Mouse (Mus musculus): ENCODE data around the gene Abca13. TPM values are rescaled to one million over a fixed set of nuclear protein-coding genes. Genes with fewer than 3 reads are reported as not detected.

The Abca13 gene
- total and polyA plus RNA-seq, 2 experiments = not detected

DNA sequence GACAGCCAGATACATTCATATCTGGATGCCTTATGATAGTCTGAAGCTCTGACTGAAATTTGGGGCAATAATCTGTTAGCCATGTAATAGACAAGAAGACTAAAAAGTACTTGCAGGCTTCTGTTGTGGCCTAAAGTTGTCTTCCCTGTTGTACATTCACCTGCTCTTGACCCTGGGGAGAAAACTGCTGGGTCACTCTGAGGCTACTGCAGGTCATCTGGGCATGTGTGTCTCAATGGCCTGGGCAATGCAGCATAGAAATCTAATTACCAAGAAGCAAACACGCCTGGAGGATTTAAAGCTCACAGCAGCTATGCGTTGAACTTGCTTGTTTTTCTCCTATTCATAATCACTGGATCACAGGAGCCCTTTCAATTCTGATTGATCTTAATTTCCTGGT is 8.1 kb downstream of the Abca13 start:
- no peak overlapping the region for H3K4me3 ChIP-seq (ENCODE audit: insufficient read depth, low read depth, low read length)
- no peaks in the 10 kb centered on the region for H3K79me2 ChIP-seq (ENCODE audit: control insufficient read depth, insufficient read depth, low read length)
- no peaks in the 10 kb centered on the region for H3K36me3 ChIP-seq (ENCODE audit: control insufficient read depth, insufficient read depth, low read length)
- no peak overlapping the region for H3K9ac ChIP-seq (ENCODE audit: low read depth, low read length)
- no peaks in the 10 kb centered on the region for H3K27me3 ChIP-seq (ENCODE audit: control insufficient read depth, insufficient read depth, low read length)
- DNase-seq (ENCODE audit: extremely low read depth, low read depth, low spot score) = peak; percentile 9
- H3K4me1 ChIP-seq (ENCODE audit: control insufficient read depth, insufficient read depth, low read length) = no peaks in the 10 kb centered on the region
- 69% methylated on average over 2 of the region's 2 CpGs for WGBS
- TF ChIP-seq POLR2A (IDR thresholded peaks at IDR 0.05; ENCODE audit: extremely low read depth, insufficient read depth, low read length) (no peak), CTCF (IDR thresholded peaks at IDR 0.05; ENCODE audit: low read depth, low read length) (no peak)
- no peak overlapping the region for H3K27ac ChIP-seq (replicated peaks; ENCODE audit: insufficient read depth, low read depth, low read length)

DNA sequence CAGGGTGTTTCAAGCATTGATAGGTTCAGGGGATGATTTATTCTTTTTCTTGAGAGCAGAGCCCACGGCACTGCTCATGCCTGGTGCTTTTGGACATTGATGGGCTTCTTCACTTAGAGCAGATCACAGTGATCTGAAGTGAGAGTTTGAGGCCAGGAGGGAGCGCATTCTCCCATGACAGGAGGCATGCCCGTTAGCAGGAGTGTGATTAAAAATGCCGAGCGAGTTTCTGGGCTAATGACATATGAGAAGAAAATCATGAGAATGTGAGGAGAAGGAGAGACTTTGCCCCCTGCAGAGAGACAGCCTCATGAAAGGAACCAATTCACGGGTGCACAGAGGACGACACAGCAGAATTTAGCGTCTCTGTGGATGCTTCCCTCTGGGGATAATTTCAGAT is 19.0 kb downstream of the Abca13 start:
- H3K27ac ChIP-seq (replicated peaks; ENCODE audit: insufficient read depth, low read depth, low read length) = no peak overlapping the region
- H3K79me2 ChIP-seq (ENCODE audit: control insufficient read depth, insufficient read depth, low read length) = no peaks in the 10 kb centered on the region
- no peaks in the 10 kb centered on the region for H3K36me3 ChIP-seq (ENCODE audit: control insufficient read depth, insufficient read depth, low read length)
- H3K4me1 ChIP-seq (ENCODE audit: control insufficient read depth, insufficient read depth, low read length) = no peaks in the 10 kb centered on the region
- DNase-seq (ENCODE audit: extremely low read depth, low read depth, low spot score) = no peak
- no peaks in the 10 kb centered on the region for H3K27me3 ChIP-seq (ENCODE audit: control insufficient read depth, insufficient read depth, low read length)
- no peak for TF ChIP-seq POLR2A (IDR thresholded peaks at IDR 0.05; ENCODE audit: extremely low read depth, insufficient read depth, low read length)
- TF ChIP-seq CTCF (IDR thresholded peaks at IDR 0.05; ENCODE audit: low read depth, low read length) = no peak
- no peak overlapping the region for H3K4me3 ChIP-seq (ENCODE audit: insufficient read depth, low read depth, low read length)
- H3K9ac ChIP-seq (ENCODE audit: low read depth, low read length) = no peak overlapping the region
- 73% methylated on average over 8 of the region's 8 CpGs for WGBS

DNA sequence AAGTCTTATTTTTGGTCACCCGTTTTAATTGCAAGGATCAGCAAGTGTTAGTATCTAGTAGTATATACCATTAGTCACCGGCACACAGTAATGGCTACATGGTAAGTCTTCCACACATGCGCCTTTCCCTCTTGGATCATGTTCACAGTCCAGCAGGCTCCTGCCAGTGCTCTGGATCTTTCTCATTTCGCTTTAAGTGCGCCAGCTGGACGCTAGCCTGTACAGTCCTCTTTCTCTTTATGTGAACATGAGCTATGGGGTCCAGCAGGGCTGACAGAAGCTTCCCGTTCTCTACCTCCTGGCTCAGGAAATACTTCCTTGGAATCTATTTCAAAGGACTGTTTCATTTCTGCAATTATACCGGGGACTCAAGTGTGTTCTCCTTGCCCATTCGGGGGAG is 21.8 kb downstream of the Abca13 start:
- no peak overlapping the region for H3K4me3 ChIP-seq (ENCODE audit: insufficient read depth, low read depth, low read length)
- TF ChIP-seq CTCF (IDR thresholded peaks at IDR 0.05; ENCODE audit: low read depth, low read length) = no peak
- no peak for TF ChIP-seq POLR2A (IDR thresholded peaks at IDR 0.05; ENCODE audit: extremely low read depth, insufficient read depth, low read length)
- H3K36me3 ChIP-seq (ENCODE audit: control insufficient read depth, insufficient read depth, low read length) = no peaks in the 10 kb centered on the region
- H3K4me1 ChIP-seq (ENCODE audit: control insufficient read depth, insufficient read depth, low read length) = no peaks in the 10 kb centered on the region
- H3K27ac ChIP-seq (replicated peaks; ENCODE audit: insufficient read depth, low read depth, low read length) = no peak overlapping the region
- H3K79me2 ChIP-seq (ENCODE audit: control insufficient read depth, insufficient read depth, low read length) = no peaks in the 10 kb centered on the region
- 88% methylated on average over 9 of the region's 9 CpGs for WGBS
- no peaks in the 10 kb centered on the region for H3K27me3 ChIP-seq (ENCODE audit: control insufficient read depth, insufficient read depth, low read length)
- H3K9ac ChIP-seq (ENCODE audit: low read depth, low read length) = no peak overlapping the region
- no peak for DNase-seq (ENCODE audit: extremely low read depth, low read depth, low spot score)

DNA sequence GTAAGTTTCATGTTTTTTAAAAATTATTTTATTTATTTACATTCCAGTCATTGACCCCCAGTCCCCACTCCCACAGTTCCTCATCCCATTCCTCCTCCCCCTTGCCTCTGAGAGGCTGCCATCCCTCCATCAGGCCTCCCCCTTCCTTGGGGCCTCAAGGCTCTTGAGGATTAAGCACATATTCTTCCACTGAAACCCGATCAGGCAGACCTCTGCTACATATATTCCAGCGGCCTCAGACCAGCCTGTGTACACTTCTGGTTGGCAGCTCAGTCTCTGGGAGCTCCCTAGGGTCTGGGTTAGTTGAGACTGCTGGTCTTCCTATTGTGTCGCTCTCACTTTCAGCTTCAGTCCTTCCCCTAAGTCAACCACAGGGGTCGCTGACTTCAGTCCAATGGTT is 24.5 kb downstream of the Abca13 start:
- Histone ChIP-seq H3K27ac (replicated peaks; ENCODE audit: insufficient read depth, low read depth, low read length) (no peak overlapping the region), H3K79me2 (ENCODE audit: control insufficient read depth, insufficient read depth, low read length) (no peaks in the 10 kb centered on the region), H3K27me3 (ENCODE audit: control insufficient read depth, insufficient read depth, low read length) (no peaks in the 10 kb centered on the region), H3K4me1 (ENCODE audit: control insufficient read depth, insufficient read depth, low read length) (no peaks in the 10 kb centered on the region), H3K4me3 (ENCODE audit: insufficient read depth, low read depth, low read length) (no peak overlapping the region), H3K36me3 (ENCODE audit: control insufficient read depth, insufficient read depth, low read length) (no peaks in the 10 kb centered on the region), H3K9ac (ENCODE audit: low read depth, low read length) (no peak overlapping the region)
- no peak for TF ChIP-seq POLR2A (IDR thresholded peaks at IDR 0.05; ENCODE audit: extremely low read depth, insufficient read depth, low read length)
- 50% methylated on average over 4 of the region's 4 CpGs for WGBS
- DNase-seq (ENCODE audit: extremely low read depth, low read depth, low spot score) = no peak

DNA sequence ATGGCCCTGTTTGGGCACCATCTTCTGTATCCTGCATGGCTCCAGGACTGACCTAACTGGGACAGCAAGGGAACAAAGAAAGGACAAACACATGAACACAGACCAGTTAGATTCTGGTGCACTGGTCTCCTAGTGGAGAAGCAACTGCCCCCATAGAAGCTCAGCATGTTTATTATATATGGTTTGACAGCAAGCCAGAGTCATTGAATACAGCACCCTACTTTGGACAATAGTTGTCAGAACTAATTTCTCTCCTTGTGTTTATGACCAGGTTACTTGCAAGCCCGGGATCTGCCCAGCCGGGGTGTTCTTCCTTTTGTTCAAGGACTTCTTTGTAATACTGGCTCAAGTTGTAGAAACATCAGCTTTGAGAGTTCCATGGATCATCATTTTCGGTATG is 28.8 kb downstream of the Abca13 start:
- Histone ChIP-seq H3K36me3 (ENCODE audit: control insufficient read depth, insufficient read depth, low read length) (no peaks in the 10 kb centered on the region), H3K4me1 (ENCODE audit: control insufficient read depth, insufficient read depth, low read length) (no peaks in the 10 kb centered on the region), H3K27me3 (ENCODE audit: control insufficient read depth, insufficient read depth, low read length) (no peaks in the 10 kb centered on the region), H3K9ac (ENCODE audit: low read depth, low read length) (no peak overlapping the region), H3K4me3 (ENCODE audit: insufficient read depth, low read depth, low read length) (no peak overlapping the region), H3K27ac (replicated peaks; ENCODE audit: insufficient read depth, low read depth, low read length) (no peak overlapping the region), H3K79me2 (ENCODE audit: control insufficient read depth, insufficient read depth, low read length) (no peaks in the 10 kb centered on the region)
- no peak for DNase-seq (ENCODE audit: extremely low read depth, low read depth, low spot score)
- TF ChIP-seq CTCF (IDR thresholded peaks at IDR 0.05; ENCODE audit: low read depth, low read length) (no peak), POLR2A (IDR thresholded peaks at IDR 0.05; ENCODE audit: extremely low read depth, insufficient read depth, low read length) (no peak)
- 81% methylated on average over 3 of the region's 3 CpGs for WGBS

DNA sequence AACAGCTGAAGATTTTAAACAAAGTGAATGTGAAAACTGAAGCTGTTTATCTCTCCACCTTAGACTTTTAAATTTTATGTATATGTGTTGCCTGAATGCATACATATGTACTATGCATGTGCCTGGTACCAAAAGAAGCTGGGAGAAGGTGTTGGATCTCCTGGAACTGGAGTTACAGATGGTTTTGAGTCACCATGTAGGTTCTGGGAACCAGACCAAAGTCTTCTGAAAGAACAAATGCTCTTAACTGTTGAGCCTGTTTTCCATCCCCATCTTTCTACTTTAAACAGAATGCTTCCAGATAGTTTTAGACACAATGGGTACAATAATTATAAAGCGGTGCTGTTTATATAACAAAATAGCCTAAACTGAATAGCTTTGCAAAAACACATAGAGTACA is 29.9 kb downstream of the Abca13 start:
- H3K4me3 ChIP-seq (ENCODE audit: insufficient read depth, low read depth, low read length) = no peak overlapping the region
- no peaks in the 10 kb centered on the region for H3K4me1 ChIP-seq (ENCODE audit: control insufficient read depth, insufficient read depth, low read length)
- WGBS = 95% methylated on average over 1 of the region's 1 CpGs
- no peak overlapping the region for H3K27ac ChIP-seq (replicated peaks; ENCODE audit: insufficient read depth, low read depth, low read length)
- no peak for TF ChIP-seq POLR2A (IDR thresholded peaks at IDR 0.05; ENCODE audit: extremely low read depth, insufficient read depth, low read length)
- TF ChIP-seq CTCF (IDR thresholded peaks at IDR 0.05; ENCODE audit: low read depth, low read length) = no peak
- no peak for DNase-seq (ENCODE audit: extremely low read depth, low read depth, low spot score)
- no peaks in the 10 kb centered on the region for H3K79me2 ChIP-seq (ENCODE audit: control insufficient read depth, insufficient read depth, low read length)
- H3K9ac ChIP-seq (ENCODE audit: low read depth, low read length) = no peak overlapping the region
- no peaks in the 10 kb centered on the region for H3K27me3 ChIP-seq (ENCODE audit: control insufficient read depth, insufficient read depth, low read length)
- no peaks in the 10 kb centered on the region for H3K36me3 ChIP-seq (ENCODE audit: control insufficient read depth, insufficient read depth, low read length)
